Mouse (Mus musculus) heart, postnatal 25 days (tissue): Measurements from ENCODE around the gene Car10. TPM values are rescaled to one million over a fixed set of nuclear protein-coding genes. Genes with fewer than 3 reads are reported as not detected.

Experiments
- DNase-seq: peaks from one replicate; pipeline ENCODE4 v3.0.0; 2022; ENCODE audit warnings: low spot score
- intact Hi-C: fragments of 180-260 bp; cut with DNase I; formaldehyde crosslinking; loops from one replicate; pipeline ENCODE4 v1.15.1; 2025
- total RNA-seq, 2 experiments: library from RNA; stranded (reverse); gene quantifications; 2 replicates each; pipeline ENCODE4 v1.2.3; 2021

Gene Car10
- total RNA-seq, 2 experiments from 2014 or later: not detected

- intact Hi-C loops: no loop called here
- DNase-seq: no peak
Measured at GRCm38 (mm10) chr11:93640954-93641353, 543.1 kb downstream of the Car10 start.

- intact Hi-C loops: no loop called here
Measured at GRCm38 (mm10) chr11:93642331-93642730, 544.5 kb downstream of the Car10 start.

GRCm38 (mm10) chr11:93643006-93643405 lies 545.2 kb downstream of the Car10 start:
- intact Hi-C loops: no loop called here

More at GRCm38 (mm10) chr11:93642331-93642730, 544.5 kb downstream of the Car10 start:
- DNase-seq: no peak

GRCm38 (mm10) chr11:93643436-93643835 lies 545.6 kb downstream of the Car10 start:
- DNase-seq: no peak
- intact Hi-C loops: no loop called here

More at GRCm38 (mm10) chr11:93643006-93643405, 545.2 kb downstream of the Car10 start:
- no peak for DNase-seq

GRCm38 (mm10) chr11:93646216-93646615 lies 548.4 kb downstream of the Car10 start:
- no peak for DNase-seq
- intact Hi-C loops: no loop called here
